Comparison of ENCODE assay signal across 22 mouse cellular contexts in the genomic region with DNA sequence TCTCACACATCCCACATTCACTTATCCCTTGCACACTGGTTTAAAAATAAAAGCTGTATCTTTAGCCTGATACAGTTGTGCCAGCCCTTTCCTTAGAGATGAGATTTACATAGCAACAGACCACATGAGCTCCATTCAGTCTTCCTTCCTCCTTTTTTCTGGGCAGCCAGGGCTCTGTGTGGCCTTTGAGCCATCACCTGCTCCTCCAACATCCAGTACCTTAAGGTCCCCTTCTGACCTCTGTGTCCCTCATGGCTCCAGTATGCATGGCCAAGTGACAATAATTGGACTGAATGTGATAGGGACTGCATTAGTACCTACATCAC.
"Had no signal": no experiment of that assay in that cellular context is flagged by ENCODE, and none has a peak within 500 bp of the region (broad histone marks: within the 10 kb centered on the region; RNA-seq: fewer than 3 reads in every experiment).

No protein-coding gene starts in this region.

- ATAC-seq: liver, embryonic 12.5 days had no signal

- H3K9me3 ChIP-seq: kidney, embryonic 15.5 days; limb, embryonic 12.5 days; limb, embryonic 15.5 days; liver, embryonic 12.5 days; liver, embryonic 15.5 days; midbrain, embryonic 15.5 days; neural tube, embryonic 13.5 days; stomach, embryonic 15.5 days had no signal

- H3K27me3 ChIP-seq: kidney, embryonic 15.5 days; limb, embryonic 12.5 days; limb, embryonic 15.5 days; liver, embryonic 12.5 days; liver, embryonic 15.5 days; midbrain, embryonic 15.5 days; neural tube, embryonic 13.5 days; stomach, embryonic 15.5 days had no signal

- H3K9ac ChIP-seq: kidney, embryonic 15.5 days; limb, embryonic 12.5 days; limb, embryonic 15.5 days; liver, embryonic 12.5 days; liver, embryonic 15.5 days; midbrain, embryonic 15.5 days; neural tube, embryonic 13.5 days; stomach, embryonic 15.5 days had no signal

- H3K27ac ChIP-seq: kidney, embryonic 15.5 days; limb, embryonic 12.5 days; limb, embryonic 15.5 days; liver, embryonic 12.5 days; liver, embryonic 15.5 days; midbrain, embryonic 15.5 days; neural tube, embryonic 13.5 days; stomach, embryonic 15.5 days had no signal

- H3K4me1 ChIP-seq: kidney, embryonic 15.5 days; limb, embryonic 12.5 days; limb, embryonic 15.5 days; liver, embryonic 12.5 days; liver, embryonic 15.5 days; stomach, embryonic 15.5 days had no signal

- H3K36me3 ChIP-seq: kidney, embryonic 15.5 days; limb, embryonic 12.5 days; limb, embryonic 15.5 days; liver, embryonic 12.5 days; liver, embryonic 15.5 days; midbrain, embryonic 15.5 days; neural tube, embryonic 13.5 days; stomach, embryonic 15.5 days had no signal

- H3K4me2 ChIP-seq: kidney, embryonic 15.5 days; limb, embryonic 12.5 days; limb, embryonic 15.5 days; liver, embryonic 12.5 days; liver, embryonic 15.5 days; midbrain, embryonic 11.5 days; midbrain, embryonic 15.5 days; neural tube, embryonic 13.5 days; stomach, embryonic 15.5 days had no signal

- H3K4me3 ChIP-seq: kidney, embryonic 15.5 days; limb, embryonic 12.5 days; limb, embryonic 15.5 days; liver, embryonic 12.5 days; liver, embryonic 15.5 days; midbrain, embryonic 15.5 days; myocyte; neural tube, embryonic 13.5 days; stomach, embryonic 15.5 days had no signal

- DNase-seq: kidney, adult 11 months; kidney, adult 8-10 months; kidney, postnatal 10 days; kidney, postnatal 36 days; left cerebral cortex, postnatal 4 days; lung, adult 2 months; lung, postnatal 14 days; lung, postnatal 4 days; retina, postnatal 1 day; right cerebral cortex, postnatal 25 days; spleen, adult 18-20 months; thymus, postnatal 25 days had no signal
